Mouse (Mus musculus) embryo, embryonic 11.5 days (tissue): ENCODE data around the gene Tsga10ip.
"Not testable (repeated sequence)": the region's sequence is repeated elsewhere in the genome, so short reads cannot be mapped to it uniquely, and the experiment has no call there.

Experiments used
- DNase-seq: peaks from one replicate; pipeline ENCODE4 v3.0.0-alpha.2; 2012; ENCODE audit warnings: low read depth, low spot score

Tsga10ip gene

GRCm38 (mm10) chr19:5424092-5424781 is 21.9 kb upstream of the Tsga10ip start:
- DNase-seq, result no peak

- no peak for DNase-seq
These were observed 21.2 kb upstream of the Tsga10ip start for GRCm38 (mm10) chr19:5423561-5423960.

GRCm38 (mm10) chr19:5422895-5423443 is 20.6 kb upstream of the Tsga10ip start:
- DNase-seq, result no peak

- no peak for DNase-seq
These were observed 19.9 kb upstream of the Tsga10ip start for GRCm38 (mm10) chr19:5422267-5422666.

GRCm38 (mm10) chr19:5421784-5422183 is 19.5 kb upstream of the Tsga10ip start:
- DNase-seq, result no peak

- no peak for DNase-seq
These were observed 18.3 kb upstream of the Tsga10ip start for GRCm38 (mm10) chr19:5420579-5420978.

- DNase-seq, result no peak
These were observed 17.3 kb upstream of the Tsga10ip start for GRCm38 (mm10) chr19:5419630-5420029.

GRCm38 (mm10) chr19:5418750-5419466 is 16.6 kb upstream of the Tsga10ip start:
- DNase-seq, result no peak

- no peak for DNase-seq
These were observed 12.2 kb upstream of the Tsga10ip start for GRCm38 (mm10) chr19:5414534-5414957.

GRCm38 (mm10) chr19:5413840-5414239 is 11.5 kb upstream of the Tsga10ip start:
- no peak for DNase-seq

- DNase-seq, result no peak
These were observed 9.6 kb upstream of the Tsga10ip start for GRCm38 (mm10) chr19:5411961-5412360.

- no peak for DNase-seq
These were observed 8.3 kb upstream of the Tsga10ip start for GRCm38 (mm10) chr19:5410641-5411040.

- DNase-seq, result no peak
These were observed 6.7 kb upstream of the Tsga10ip start for GRCm38 (mm10) chr19:5409068-5409467.

GRCm38 (mm10) chr19:5408057-5409001 is 6.0 kb upstream of the Tsga10ip start:
- DNase-seq, result no peak

- no peak for DNase-seq
These were observed 4.8 kb upstream of the Tsga10ip start for GRCm38 (mm10) chr19:5407133-5407532.

- DNase-seq, result not testable (repeated sequence)
These were observed 4.3 kb upstream of the Tsga10ip start for GRCm38 (mm10) chr19:5406531-5407126.

GRCm38 (mm10) chr19:5405924-5406323 is 3.6 kb upstream of the Tsga10ip start:
- no peak for DNase-seq

GRCm38 (mm10) chr19:5401073-5401472 is 1.3 kb downstream of the Tsga10ip start:
- DNase-seq, result not testable (repeated sequence)

GRCm38 (mm10) chr19:5395371-5395770 is 7.0 kb downstream of the Tsga10ip start:
- no peak for DNase-seq

GRCm38 (mm10) chr19:5394168-5394567 is 8.2 kb downstream of the Tsga10ip start:
- DNase-seq, result no peak

- DNase-seq, result no peak
These were observed 9.4 kb downstream of the Tsga10ip start for GRCm38 (mm10) chr19:5392892-5393291.
